ENCODE assay signal across 8 mouse cellular contexts in genomic region chr11:35451636-35452035, GRCm38 (mm10).
DNase-seq lines count a peak whose midpoint lies in the region; ATAC-seq lines count a peak whose summit lies in the region.

No protein-coding gene starts in this region.

- no peak overlapping the region for H3K9ac ChIP-seq in forebrain, embryonic 14.5 days (ENCODE audit: low read length)
- H3K9ac ChIP-seq in hindbrain, embryonic 12.5 days = no peak overlapping the region
- H3K9ac ChIP-seq in midbrain, embryonic 15.5 days = no peak overlapping the region

- intact Hi-C loops in left cerebral cortex, postnatal 10 days (cut with DNase I) = loop anchor here (2.0 to 10.0 kb wide), 3 partner anchors 213 to 569 kb away; no protein-coding TSS in a partner anchor

- H3K4me3 ChIP-seq in forebrain, embryonic 14.5 days (ENCODE audit: low read depth, low read length) = no peak overlapping the region
- no peak overlapping the region for H3K4me3 ChIP-seq in hindbrain, embryonic 12.5 days
- no peak overlapping the region for H3K4me3 ChIP-seq in midbrain, embryonic 15.5 days

- no peaks in the 10 kb centered on the region for H3K9me3 ChIP-seq in forebrain, embryonic 14.5 days (replicated peaks; ENCODE audit: control insufficient read depth, low read length)
- H3K9me3 ChIP-seq in hindbrain, embryonic 12.5 days (replicated peaks) = no peaks in the 10 kb centered on the region
- H3K9me3 ChIP-seq in midbrain, embryonic 15.5 days = no peaks in the 10 kb centered on the region

- no peak for ATAC-seq in CD4-positive, CD25-positive, alpha-beta regulatory T cell, adult 4 months
- ATAC-seq in forebrain, embryonic 14.5 days = 0 out of 2 replicates have a peak, but pooled peaks have one; percentile 19
- ATAC-seq in hindbrain, embryonic 12.5 days (ENCODE audit: low FRiP score) = 0 out of 2 replicates have a peak, but pooled peaks have one; percentile 11
- ATAC-seq in midbrain, embryonic 15.5 days (replicated peaks) = 0 out of 2 replicates have a peak, but pooled peaks have one; percentile 8

- peak; percentile 65 for DNase-seq in CD4-positive, CD25-positive, alpha-beta regulatory T cell, adult 2 months (ENCODE audit: low read depth, low spot score)
- DNase-seq in c-Kit-positive CD71-positive TER-119-positive erythroid progenitor cells, embryonic 14.5 days (ENCODE audit: low spot score) = peak; percentile 20
- DNase-seq in forebrain, embryonic 14.5 days (ENCODE audit: low spot score) = peak; percentile 70
- DNase-seq in left cerebral cortex, postnatal 10 days (ENCODE audit: extremely low spot score in 1 of 2, low spot score in 2 of 2) = peak; percentile 68 to 75
- peak; percentile 21 to 77 for DNase-seq in spleen, postnatal 4 days (ENCODE audit: low spot score in 2 of 2)

- 38% methylated on average over 4 of the region's 4 CpGs for WGBS in forebrain, embryonic 14.5 days
- WGBS in hindbrain, embryonic 12.5 days = 29% methylated on average over 4 of the region's 4 CpGs
- WGBS in midbrain, embryonic 15.5 days = 37% methylated on average over 4 of the region's 4 CpGs

- H3K4me1 ChIP-seq in forebrain, embryonic 14.5 days (ENCODE audit: control insufficient read depth, insufficient read depth, low read length) = peaks cover 11% of the 10 kb centered on the region
- peaks cover 29% of the 10 kb centered on the region for H3K4me1 ChIP-seq in hindbrain, embryonic 12.5 days
- H3K4me1 ChIP-seq in midbrain, embryonic 15.5 days = peaks cover 24% of the 10 kb centered on the region

- H3K36me3 ChIP-seq in forebrain, embryonic 14.5 days (ENCODE audit: control insufficient read depth, insufficient read depth, low read length) = no peaks in the 10 kb centered on the region
- H3K36me3 ChIP-seq in hindbrain, embryonic 12.5 days = no peaks in the 10 kb centered on the region
- no peaks in the 10 kb centered on the region for H3K36me3 ChIP-seq in midbrain, embryonic 15.5 days (replicated peaks)

- no peak overlapping the region for H3K4me2 ChIP-seq in forebrain, embryonic 14.5 days (ENCODE audit: low read length)
- no peak overlapping the region for H3K4me2 ChIP-seq in hindbrain, embryonic 12.5 days (replicated peaks)
- H3K4me2 ChIP-seq in midbrain, embryonic 15.5 days = no peak overlapping the region

- H3K27me3 ChIP-seq in forebrain, embryonic 14.5 days (replicated peaks; ENCODE audit: control insufficient read depth, insufficient read depth, low read length) = peaks cover 71% of the 10 kb centered on the region
- H3K27me3 ChIP-seq in hindbrain, embryonic 12.5 days = peaks cover 3% of the 10 kb centered on the region; the same call in 1 of the 2 replicates
- peaks cover 67% of the 10 kb centered on the region for H3K27me3 ChIP-seq in midbrain, embryonic 15.5 days (replicated peaks)

- H3K27ac ChIP-seq in forebrain, embryonic 14.5 days (ENCODE audit: low read depth, low read length) = no peak overlapping the region
- H3K27ac ChIP-seq in hindbrain, embryonic 12.5 days = no peak overlapping the region
- no peak overlapping the region for H3K27ac ChIP-seq in midbrain, embryonic 15.5 days

Comparison
In these comparisons a context has a peak if more than half of its experiments do, and no peak if none do; other contexts are left out.
1. DNase-seq: peak in every context shown above with its lines; median percentile 72 in left cerebral cortex, postnatal 10 days; 70 in forebrain, embryonic 14.5 days; 65 in CD4-positive, CD25-positive, alpha-beta regulatory T cell, adult 2 months; 49 in spleen, postnatal 4 days; 20 in c-Kit-positive CD71-positive TER-119-positive erythroid progenitor cells, embryonic 14.5 days.